Mouse (Mus musculus) heart, embryonic 16.5 days (tissue): ENCODE measurements around the gene Prtg. TPM values are rescaled to one million over a fixed set of nuclear protein-coding genes. Genes with fewer than 3 reads are reported as not detected.

Source experiments
- ATAC-seq: fragments of 200-750 bp; cut with Nextera tagmentation; replicated peaks from 2 replicates; pipeline ENCODE4 v1.8.0; 2017; ENCODE audit warnings: moderate number of reproducible peaks; ENCODE audit not compliant: insufficient read depth, low FRiP score; ENCODE audit errors: extremely low read depth
- H3K27ac ChIP-seq: fragments of 300-500 bp; sonication (generic); 2 replicates; pipeline ENCODE4 v1.5.1; 2014; ENCODE audit warnings: mild to moderate bottlenecking, low read length, control low read depth, moderate library complexity
- H3K27me3 ChIP-seq: fragments of 300-500 bp; sonication (generic); 2 replicates; pipeline ENCODE4 v1.6.1; 2014; ENCODE audit warnings: low read length, mixed read lengths; ENCODE audit not compliant: control insufficient read depth, insufficient read depth
- H3K36me3 ChIP-seq: fragments of 300-500 bp; sonication (generic); 2 replicates; pipeline ENCODE4 v1.6.1; 2014; ENCODE audit not compliant: control insufficient read depth, insufficient read depth
- H3K4me1 ChIP-seq: fragments of 300-500 bp; sonication (generic); 2 replicates; pipeline ENCODE4 v1.6.1; 2014; ENCODE audit warnings: low read length, mixed read lengths; ENCODE audit not compliant: control insufficient read depth, insufficient read depth
- H3K4me2 ChIP-seq: fragments of 300-500 bp; sonication (generic); 2 replicates; pipeline ENCODE4 v1.6.1; 2014; ENCODE audit warnings: low read depth, mild to moderate bottlenecking, control low read depth, low read length
- H3K4me3 ChIP-seq: fragments of 300-500 bp; sonication (generic); 2 replicates; pipeline ENCODE4 v1.5.1; 2014; ENCODE audit warnings: mild to moderate bottlenecking, control low read depth, low read length
- H3K9ac ChIP-seq: fragments of 300-500 bp; sonication (generic); 2 replicates; pipeline ENCODE4 v1.6.1; 2014; ENCODE audit warnings: low read length, control low read depth
- H3K9me3 ChIP-seq: fragments of 300-500 bp; sonication (generic); replicated peaks from 2 replicates; pipeline ENCODE4 v1.6.1; 2016; ENCODE audit warnings: low read length; ENCODE audit not compliant: control insufficient read depth
- WGBS: fragments of 180-500 bp; shearing (Covaris S2); extraction: QIAGEN DNeasy Blood & Tissue Kit; methylation state at CpG from one replicate; pipeline ENCODE4 v1.1.7; 2014; 5-methylcytosine and 5-hydroxymethylcytosine counted together
- polyA plus RNA-seq: library from polyadenylated mRNA; unstranded; fragments of >200 nt; fragmentation: Nextera tagmentation; extraction: Ambion mirVana; gene quantifications from 2 replicates; pipeline ENCODE4 v1.2.1, GENCODE M21; 2015

Gene Prtg
- polyA plus RNA-seq, 1 experiment from 2014 or later: 0.29 TPM

DNA sequence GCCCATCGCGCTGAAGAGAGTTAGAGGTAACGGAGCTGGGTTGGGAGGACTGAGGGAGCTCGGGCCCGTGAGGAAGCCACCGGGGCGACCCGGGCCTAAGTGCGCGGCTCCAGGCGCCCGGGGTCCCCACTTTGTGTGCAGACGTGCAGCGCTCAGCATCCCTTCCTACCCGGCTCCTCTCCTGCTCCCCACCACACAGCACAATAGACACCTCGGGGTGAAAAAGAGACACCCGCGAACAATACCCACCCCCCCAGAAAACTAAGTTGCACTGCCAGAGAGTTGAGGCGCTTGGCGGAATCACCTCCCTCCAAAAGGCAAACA lies 119.2 kb downstream of the Prtg start:
- Histone ChIP-seq H3K9ac (peak overlapping the region; percentile 86), H3K27ac (peak overlapping the region; percentile 76), H3K4me2 (peak overlapping the region; percentile 92), H3K27me3 (peaks cover 7% of the 10 kb centered on the region), H3K4me1 (no peaks in the 10 kb centered on the region; the same call in 1 of the 2 replicates), H3K36me3 (no peaks in the 10 kb centered on the region), H3K4me3 (peak overlapping the region; percentile 81), H3K9me3 (no peaks in the 10 kb centered on the region)
- peak; percentile 70 for ATAC-seq
- 4% methylated on average over 20 of the region's 20 CpGs for WGBS

DNA sequence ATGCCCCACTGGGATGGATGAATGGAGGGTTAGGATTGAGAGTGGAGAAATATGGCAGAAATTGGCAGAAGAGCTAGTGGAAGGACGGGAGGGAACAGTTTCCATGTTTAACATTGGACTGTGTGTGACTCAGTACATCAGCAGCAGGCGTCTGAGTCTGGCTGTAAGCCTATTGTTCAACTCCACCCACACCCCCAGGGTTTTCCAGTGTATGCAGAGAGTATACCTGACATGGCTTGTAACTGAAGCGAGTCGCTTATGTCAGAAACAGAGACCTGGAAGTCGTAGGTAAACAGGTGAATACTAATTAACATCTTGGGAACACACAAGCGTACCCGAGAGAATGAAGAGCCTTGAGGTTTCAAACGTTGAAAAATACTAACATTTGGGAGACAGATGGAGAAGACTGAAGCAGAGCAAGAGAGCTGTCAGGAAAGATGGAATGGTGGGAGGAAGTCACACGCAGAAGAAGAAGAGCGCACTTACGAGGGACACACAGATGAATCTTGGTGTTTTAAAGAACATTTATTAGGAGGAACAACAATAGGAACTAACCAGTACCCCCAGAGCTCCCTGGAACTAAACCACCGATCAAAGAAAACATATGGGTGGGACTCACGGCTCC lies 124.6 kb downstream of the Prtg start:
- Histone ChIP-seq H3K27ac (no peak overlapping the region), H3K36me3 (no peaks in the 10 kb centered on the region), H3K9me3 (no peaks in the 10 kb centered on the region; the same call in 1 of the 2 replicates), H3K4me1 (no peaks in the 10 kb centered on the region; the same call in 1 of the 2 replicates), H3K9ac (no peak overlapping the region), H3K4me2 (no peak overlapping the region), H3K4me3 (no peak overlapping the region), H3K27me3 (peaks cover 7% of the 10 kb centered on the region)
- WGBS: 80% methylated on average over 13 of the region's 13 CpGs
- ATAC-seq: no peak

DNA sequence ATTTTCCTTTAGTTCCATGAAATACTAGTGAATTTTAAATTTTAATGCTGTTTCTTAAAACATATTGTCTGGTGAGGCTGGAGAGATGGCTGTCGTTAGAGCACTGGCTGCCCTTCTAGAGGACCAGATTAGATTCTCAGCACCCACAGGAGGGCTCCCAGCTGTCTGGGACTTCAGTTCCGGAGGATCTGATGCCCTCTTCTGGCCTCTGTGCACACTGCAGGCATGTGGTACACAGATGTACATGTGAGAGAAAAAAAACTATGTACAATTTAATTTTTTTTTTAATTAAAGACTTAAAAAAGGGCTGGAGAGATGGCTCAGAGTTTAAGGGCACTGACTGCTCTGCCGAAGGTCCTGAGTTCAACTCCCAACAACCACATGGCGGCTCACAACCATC lies 128.6 kb downstream of the Prtg start:
- 81% methylated on average over 4 of the region's 4 CpGs for WGBS
- ATAC-seq: no peak
- Histone ChIP-seq H3K4me1 (no peaks in the 10 kb centered on the region), H3K36me3 (no peaks in the 10 kb centered on the region), H3K27me3 (no peaks in the 10 kb centered on the region), H3K27ac (no peak overlapping the region), H3K9me3 (no peaks in the 10 kb centered on the region; the same call in 1 of the 2 replicates), H3K9ac (no peak overlapping the region), H3K4me3 (no peak overlapping the region), H3K4me2 (no peak overlapping the region)

DNA sequence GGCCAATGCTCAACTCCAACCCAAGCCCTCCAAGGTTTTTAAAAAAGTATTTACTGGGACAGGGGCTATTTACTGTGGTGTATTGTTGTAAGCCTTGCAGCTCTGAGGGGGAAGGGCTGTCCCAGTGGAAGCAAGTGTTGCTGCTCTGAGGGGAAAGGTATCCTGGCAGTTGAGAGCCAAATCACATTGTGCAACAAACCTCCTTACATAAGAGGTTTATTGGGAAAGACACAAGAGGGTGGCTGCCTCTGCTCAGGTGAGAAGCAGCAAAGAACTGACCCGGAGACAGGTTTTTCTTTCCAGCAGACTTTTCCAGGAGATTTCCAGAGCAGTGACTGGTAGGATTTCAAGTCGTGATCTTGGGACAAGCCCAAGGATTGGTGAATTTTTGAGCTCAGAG lies 129.6 kb downstream of the Prtg start:
- H3K9ac ChIP-seq: no peak overlapping the region
- H3K4me1 ChIP-seq: no peaks in the 10 kb centered on the region
- ATAC-seq: no peak
- no peaks in the 10 kb centered on the region; the same call in 1 of the 2 replicates for H3K9me3 ChIP-seq
- H3K4me3 ChIP-seq: no peak overlapping the region
- no peak overlapping the region for H3K4me2 ChIP-seq
- no peak overlapping the region for H3K27ac ChIP-seq
- no peaks in the 10 kb centered on the region for H3K36me3 ChIP-seq
- 62% methylated on average over 2 of the region's 2 CpGs for WGBS
- H3K27me3 ChIP-seq: no peaks in the 10 kb centered on the region

DNA sequence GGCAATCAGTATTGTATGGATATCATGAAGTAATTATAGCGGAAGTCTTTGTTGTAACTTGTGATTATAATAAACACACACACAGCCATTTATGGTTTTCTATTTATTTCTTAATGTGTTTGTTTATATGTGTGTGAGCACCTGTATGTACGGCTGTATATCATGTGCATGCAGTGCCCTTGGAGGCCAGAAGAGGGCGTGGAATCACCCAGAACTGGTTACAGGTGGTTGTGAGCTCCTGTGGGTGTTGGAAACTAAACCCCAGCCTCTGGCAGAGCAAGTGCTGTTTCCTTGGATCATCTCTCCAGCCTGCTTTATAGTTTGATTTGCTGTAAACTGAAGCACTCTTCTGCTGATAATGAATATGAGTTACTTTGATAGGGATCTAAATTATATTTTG lies 136.8 kb downstream of the Prtg start:
- Histone ChIP-seq H3K4me2 (no peak overlapping the region), H3K9ac (no peak overlapping the region), H3K27me3 (no peaks in the 10 kb centered on the region), H3K9me3 (peaks cover 5% of the 10 kb centered on the region; the same call in 1 of the 2 replicates), H3K4me3 (no peak overlapping the region), H3K27ac (no peak overlapping the region), H3K4me1 (no peaks in the 10 kb centered on the region), H3K36me3 (peaks cover 18% of the 10 kb centered on the region)
- no peak for ATAC-seq
- WGBS: 61% methylated on average over 3 of the region's 3 CpGs

DNA sequence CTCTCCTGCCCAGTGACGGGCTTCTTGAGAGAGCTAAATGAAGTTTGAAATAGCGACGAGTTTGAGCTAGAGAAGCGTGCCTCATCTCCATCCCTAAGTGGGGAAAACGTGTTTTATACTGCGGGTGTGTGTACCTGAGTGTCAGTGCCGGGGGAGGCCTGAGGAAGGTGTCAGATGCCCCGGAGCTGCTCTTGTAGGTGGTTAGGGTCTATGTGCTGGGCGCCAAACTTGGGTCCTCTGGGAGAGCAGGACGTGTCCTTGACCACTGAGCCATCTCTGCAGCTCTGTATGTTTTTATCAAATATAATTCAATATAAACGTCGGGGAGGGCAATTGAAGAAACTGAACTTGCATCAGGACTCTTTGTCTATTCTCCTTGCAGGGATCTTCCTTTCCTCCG lies 137.6 kb downstream of the Prtg start:
- H3K9ac ChIP-seq: no peak overlapping the region
- peaks cover 5% of the 10 kb centered on the region; the same call in 1 of the 2 replicates for H3K9me3 ChIP-seq
- H3K4me3 ChIP-seq: no peak overlapping the region
- no peak for ATAC-seq
- no peak overlapping the region for H3K4me2 ChIP-seq
- H3K27ac ChIP-seq: no peak overlapping the region
- WGBS: 86% methylated on average over 13 of the region's 13 CpGs
- no peaks in the 10 kb centered on the region for H3K27me3 ChIP-seq
- H3K36me3 ChIP-seq: peaks cover 18% of the 10 kb centered on the region
- H3K4me1 ChIP-seq: no peaks in the 10 kb centered on the region

DNA sequence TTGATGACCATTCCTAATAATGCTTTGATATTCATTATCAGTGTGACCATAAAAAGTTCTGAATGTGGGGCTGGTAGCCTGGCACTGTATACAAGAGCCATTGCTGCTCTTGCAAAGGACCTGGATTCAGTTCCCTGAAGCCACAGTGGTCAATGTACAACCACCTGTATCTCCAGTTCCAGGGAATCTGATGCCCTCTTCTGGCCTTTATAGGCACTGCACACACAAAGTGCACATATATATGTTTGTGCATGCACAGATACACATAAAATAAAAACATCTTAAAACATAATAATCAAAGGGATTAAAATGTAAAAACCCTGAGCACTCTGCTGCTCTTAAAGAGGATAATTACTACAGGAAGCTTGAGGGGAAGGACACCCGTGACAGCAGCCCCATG lies 140.3 kb downstream of the Prtg start:
- Histone ChIP-seq H3K4me3 (no peak overlapping the region), H3K36me3 (peaks cover 18% of the 10 kb centered on the region), H3K4me2 (no peak overlapping the region), H3K9ac (no peak overlapping the region), H3K9me3 (peaks cover 5% of the 10 kb centered on the region; the same call in 1 of the 2 replicates), H3K27ac (no peak overlapping the region), H3K27me3 (no peaks in the 10 kb centered on the region), H3K4me1 (no peaks in the 10 kb centered on the region)
- WGBS: 95% methylated on average over 1 of the region's 1 CpGs
- no peak for ATAC-seq

DNA sequence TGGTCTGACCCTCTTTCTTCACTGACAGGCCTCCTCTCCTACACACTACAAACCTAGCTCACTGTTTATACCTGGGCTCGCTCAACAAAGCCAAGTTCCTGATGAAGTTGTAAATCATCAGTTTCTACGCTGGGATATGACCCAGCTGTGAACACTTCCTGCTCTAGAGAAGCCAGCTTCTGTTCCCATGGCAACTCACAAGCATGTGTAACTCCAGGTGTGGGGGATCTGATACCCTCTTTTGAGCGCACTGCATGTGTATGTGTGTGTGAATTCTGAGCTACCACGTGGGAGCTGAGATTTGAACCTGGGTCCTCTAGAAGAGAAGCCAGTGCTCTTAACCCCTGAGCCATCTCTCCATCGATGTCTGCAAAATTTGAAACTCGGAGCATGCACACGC lies 142.9 kb downstream of the Prtg start:
- H3K9ac ChIP-seq: no peak overlapping the region
- no peak overlapping the region for H3K27ac ChIP-seq
- no peak overlapping the region for H3K4me2 ChIP-seq
- WGBS: 66% methylated on average over 7 of the region's 7 CpGs
- H3K4me3 ChIP-seq: no peak overlapping the region
- no peak for ATAC-seq
- H3K4me1 ChIP-seq: no peaks in the 10 kb centered on the region
- no peaks in the 10 kb centered on the region for H3K27me3 ChIP-seq
- H3K9me3 ChIP-seq: peaks cover 5% of the 10 kb centered on the region; the same call in 1 of the 2 replicates
- peaks cover 15% of the 10 kb centered on the region for H3K36me3 ChIP-seq

DNA sequence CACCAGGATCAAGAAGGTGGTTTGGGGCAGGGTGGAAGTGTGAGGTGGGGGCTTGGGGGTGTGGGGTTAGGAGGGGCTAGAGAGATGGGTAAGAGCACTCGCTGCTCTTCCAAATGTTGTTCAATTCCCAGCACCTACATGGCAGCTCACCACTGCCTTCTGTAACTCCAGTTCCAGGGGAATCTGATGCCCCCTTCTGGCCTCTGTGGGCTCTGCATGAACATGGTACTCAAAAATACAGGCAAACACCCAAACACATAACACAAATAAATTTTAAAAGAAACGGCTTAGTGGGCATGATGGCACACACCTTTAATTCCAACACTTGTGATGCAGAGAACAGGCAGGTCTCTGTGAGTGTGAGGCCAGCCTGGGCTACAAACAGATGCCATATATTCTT lies 148.1 kb downstream of the Prtg start:
- ATAC-seq: no peak
- H3K4me1 ChIP-seq: no peaks in the 10 kb centered on the region
- H3K4me2 ChIP-seq: no peak overlapping the region
- no peaks in the 10 kb centered on the region for H3K27me3 ChIP-seq
- WGBS: 45% methylated on average over 2 of the region's 2 CpGs
- H3K9me3 ChIP-seq: no peaks in the 10 kb centered on the region
- H3K9ac ChIP-seq: no peak overlapping the region
- H3K36me3 ChIP-seq: no peaks in the 10 kb centered on the region
- no peak overlapping the region for H3K4me3 ChIP-seq
- no peak overlapping the region for H3K27ac ChIP-seq
